Mouse (Mus musculus) ES-E14 (cell line): ENCODE results near the gene Slc35c1.

Source experiments
- CHD2 ChIP-seq: IDR thresholded peaks from 2 replicates; pipeline ENCODE4 v1.6.1; 2014; ENCODE audit warnings: mild to moderate bottlenecking, low read depth, low read length, inconsistent platforms
- HCFC1 ChIP-seq: IDR thresholded peaks from 2 replicates; pipeline ENCODE4 v1.6.1; 2012; ENCODE audit warnings: low read length, inconsistent platforms, borderline replicate concordance; ENCODE audit not compliant: insufficient read depth
- MAFK ChIP-seq: IDR thresholded peaks from 2 replicates; pipeline ENCODE4 v1.6.1; 2014; ENCODE audit warnings: mild to moderate bottlenecking, low read depth, low read length, inconsistent platforms; ENCODE audit not compliant: insufficient read depth
- ZC3H11A ChIP-seq: IDR thresholded peaks from 2 replicates; pipeline ENCODE4 v1.6.1; 2012; ENCODE audit warnings: low read depth, mild to moderate bottlenecking, inconsistent platforms, low read length, borderline replicate concordance
- ZNF384 ChIP-seq: IDR thresholded peaks from 2 replicates; pipeline ENCODE4 v1.6.1; 2012; ENCODE audit warnings: low read depth, low read length, inconsistent platforms

DNA sequence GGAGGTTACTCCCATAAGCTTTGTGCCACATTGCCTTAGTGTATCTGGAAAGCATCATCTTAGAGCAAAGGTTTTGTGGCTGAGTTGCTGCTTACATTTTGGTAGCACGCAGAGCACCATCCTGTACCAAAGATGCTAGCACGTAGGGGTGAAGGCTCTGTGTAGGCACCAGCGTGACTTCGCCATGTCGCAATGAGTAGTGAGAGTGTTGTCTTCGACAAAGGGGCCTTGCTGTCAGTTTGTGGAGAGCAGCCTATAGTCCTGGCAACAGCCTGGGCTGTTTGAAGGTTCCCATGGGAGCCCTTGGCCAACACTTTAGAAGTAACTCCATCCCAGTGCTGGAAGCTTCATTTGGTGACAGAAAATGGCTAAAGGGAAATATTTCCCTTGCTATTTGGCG, 45.0 kb upstream of the Slc35c1 start:
- no peak for TF ChIP-seq ZNF384
- no peak for TF ChIP-seq HCFC1
- TF ChIP-seq CHD2, result no peak
- no peak for TF ChIP-seq ZC3H11A
- no peak for TF ChIP-seq MAFK
